Comparison of ENCODE assay signal across 19 mouse cellular contexts in the genomic region with DNA sequence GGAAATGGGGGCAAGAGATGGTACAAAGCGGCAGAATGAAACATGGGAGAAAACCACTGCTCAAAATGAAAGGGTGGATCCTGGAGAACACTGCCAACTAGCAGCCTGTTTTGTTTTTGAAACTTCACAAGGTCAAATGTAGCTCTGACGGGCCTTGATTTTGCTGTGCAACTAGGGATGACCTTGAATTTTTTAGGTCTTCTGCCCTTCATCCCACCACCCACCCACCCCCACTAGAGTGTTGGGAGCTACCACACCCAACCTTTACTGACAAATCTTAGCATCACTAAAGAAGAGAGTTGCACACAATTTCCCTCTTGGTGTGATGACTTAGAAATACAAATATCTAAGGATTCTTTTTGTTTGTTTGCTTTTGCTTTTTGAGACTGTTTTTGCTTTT. TPM values are rescaled to one million over a fixed set of nuclear protein-coding genes. Genes with fewer than 3 reads are reported as not detected.
A peak's percentile ranks its signal among the peaks of the same experiment; 100 is the strongest.
DNase-seq lines count a peak whose midpoint lies in the region; ATAC-seq and TF ChIP-seq lines count a peak whose summit lies in the region.
"Had no signal": no experiment of that assay in that cellular context is flagged by ENCODE, and none has a peak within 500 bp of the region (broad histone marks: within the 10 kb centered on the region; RNA-seq: fewer than 3 reads in every experiment).

No protein-coding gene starts in this region.

- TF ChIP-seq POLR2A in ES-Bruce4 (IDR thresholded peaks at IDR 0.05; ENCODE audit: insufficient read depth, low read length), result no peak

- no peak overlapping the region for H3K9ac ChIP-seq in ES-Bruce4 (ENCODE audit: low read depth, poor library complexity, severe bottlenecking)
- H3K9ac ChIP-seq in ES-E14 (ENCODE audit: insufficient read depth, low read depth, low read length, poor library complexity, severe bottlenecking), result no peak overlapping the region
- H3K9ac ChIP-seq: embryonic facial prominence, embryonic 12.5 days; forebrain, embryonic 15.5 days; forebrain, postnatal 0 days had no signal

- no peak for DNase-seq in ES-E14 (ENCODE audit: low read depth, low spot score)
- peak; percentile 80 for DNase-seq in ZHBTc4 (ENCODE audit: low read depth, low spot score)
- DNase-seq in adrenal gland, postnatal 14 days, result no peak
- DNase-seq in frontal cortex, postnatal 10 days (ENCODE audit: low spot score in 2 of 2), result no peak
- DNase-seq: adrenal gland, adult 2 months; adrenal gland, postnatal 10 days; adrenal gland, postnatal 36 days; cerebellum, adult 11-12 months; cerebellum, adult 2 months; cerebellum, adult 9-10 months; cerebellum, postnatal 10 days; cerebellum, postnatal 25 days; forebrain, postnatal 0 days had no signal

- H3K4me1 ChIP-seq in E14TG2a.4 (replicated peaks; ENCODE audit: low read depth, low read length) (peaks cover 49% of the 10 kb centered on the region), ES-Bruce4 (ENCODE audit: control insufficient read depth, insufficient read depth, low read length) (no peaks in the 10 kb centered on the region), ES-E14 (ENCODE audit: control insufficient read depth in 2 of 2, insufficient read depth in 2 of 2, low read length in 2 of 2, poor library complexity in 1 of 2) (peaks cover 0 to 2% of the 10 kb centered on the region in 2 experiments; a peak in 2 of 4 replicates)
- H3K4me1 ChIP-seq: embryonic facial prominence, embryonic 12.5 days had no signal

- no peaks in the 10 kb centered on the region for H3K9me3 ChIP-seq in E14TG2a.4 (ENCODE audit: low read length)
- no peaks in the 10 kb centered on the region for H3K9me3 ChIP-seq in ES-Bruce4 (replicated peaks; ENCODE audit: control insufficient read depth, insufficient read depth, low read length, poor library complexity, severe bottlenecking)
- no peaks in the 10 kb centered on the region for H3K9me3 ChIP-seq in ES-E14 (ENCODE audit: control insufficient read depth, insufficient read depth, low read depth, low read length)
- H3K9me3 ChIP-seq: embryonic facial prominence, embryonic 10.5 days; embryonic facial prominence, embryonic 12.5 days; forebrain, embryonic 15.5 days had no signal

- TF ChIP-seq CTCF in E14TG2a.4 (conservative IDR thresholded peaks at IDR 0.05; ENCODE audit: low read length) (no peak), ES-Bruce4 (IDR thresholded peaks at IDR 0.05; ENCODE audit: low read depth, low read length) (no peak)

- ATAC-seq in megakaryocyte, adult 5-6 weeks (ENCODE audit: poor library complexity, severe bottlenecking), result no peak
- ATAC-seq: forebrain, embryonic 15.5 days; forebrain, postnatal 0 days had no signal

- TF ChIP-seq EP300 in ES-Bruce4 (IDR thresholded peaks at IDR 0.05; ENCODE audit: insufficient read depth, low read depth, low read length), result 0 out of 2 replicates have a peak, but pooled peaks have one; percentile 39

- in situ Hi-C loops in ES-E14 (cut with MboI; ENCODE audit: low sequenced_read_pairs in 2 of 2, unreplicated experiment in 2 of 2), result no loop called here

- H3K36me3 ChIP-seq in E14TG2a.4 (ENCODE audit: insufficient read depth, low read length), result peaks cover 7% of the 10 kb centered on the region
- H3K36me3 ChIP-seq in ES-Bruce4 (ENCODE audit: control insufficient read depth, insufficient read depth, low read length, poor library complexity, severe bottlenecking), result no peaks in the 10 kb centered on the region
- peaks cover 2% of the 10 kb centered on the region; the same call in 1 of the 2 replicates for H3K36me3 ChIP-seq in ES-E14 (ENCODE audit: control insufficient read depth, insufficient read depth, low read length, poor library complexity, severe bottlenecking)
- H3K36me3 ChIP-seq: embryonic facial prominence, embryonic 12.5 days; forebrain, embryonic 15.5 days had no signal

- H3K27ac ChIP-seq in ES-Bruce4 (ENCODE audit: insufficient read depth, low read length) (peak overlapping the region; percentile 87), ES-E14 (ENCODE audit: insufficient read depth, low read depth, low read length, poor library complexity, severe bottlenecking) (peak overlapping the region; percentile 17; the same call in 1 of the 2 replicates)
- H3K27ac ChIP-seq: embryonic facial prominence, embryonic 10.5 days; embryonic facial prominence, embryonic 12.5 days; forebrain, embryonic 15.5 days had no signal

- 0 out of 2 replicates have a peak overlapping the region, but pooled peaks have one; percentile 5 for H3K4me3 ChIP-seq in E14TG2a.4 (replicated peaks; ENCODE audit: low read length)
- no peak overlapping the region for H3K4me3 ChIP-seq in ES-Bruce4 (ENCODE audit: low read depth, low read length)
- no peak overlapping the region for H3K4me3 ChIP-seq in ES-E14 (ENCODE audit: insufficient read depth in 1 of 2, low read depth in 1 of 2, low read length in 2 of 2, poor library complexity in 1 of 2, severe bottlenecking in 1 of 2)
- H3K4me3 ChIP-seq: embryonic facial prominence, embryonic 10.5 days; embryonic facial prominence, embryonic 12.5 days; forebrain, embryonic 15.5 days had no signal

- H3K27me3 ChIP-seq in E14TG2a.4 (ENCODE audit: insufficient read depth, low read length), result no peaks in the 10 kb centered on the region
- no peaks in the 10 kb centered on the region for H3K27me3 ChIP-seq in ES-Bruce4 (ENCODE audit: control insufficient read depth, insufficient read depth, low read length, poor library complexity, severe bottlenecking)
- H3K27me3 ChIP-seq: embryonic facial prominence, embryonic 12.5 days; forebrain, embryonic 15.5 days had no signal

TF ChIP-seq in ES-E14, 5 proteins besides CTCF, POLR2A, EP300 and RAD21:
- TF ChIP-seq HCFC1 (IDR thresholded peaks at IDR 0.05; ENCODE audit: borderline replicate concordance, insufficient read depth, low read length) (no peak), CHD2 (IDR thresholded peaks at IDR 0.05; ENCODE audit: low read depth, low read length) (no peak), ZC3H11A (IDR thresholded peaks at IDR 0.05; ENCODE audit: borderline replicate concordance, low read depth, low read length) (no peak), MAFK (IDR thresholded peaks at IDR 0.05; ENCODE audit: insufficient read depth, low read depth, low read length) (no peak), ZNF384 (IDR thresholded peaks at IDR 0.05; ENCODE audit: low read depth, low read length) (no peak)

RNA-seq across cellular contexts. Expression of gene Rpap1, which starts 2.7 kb away (rescaled TPM):
- 42.6 and 43.3 TPM in 2 replicates for polyA plus RNA-seq in ES-Bruce4 (2011; ENCODE audit: insufficient read depth, insufficient read length, low read depth, missing spikeins)
- total RNA-seq in ES-E14 (2012; rRNA removed), result 46.6 and 81.9 TPM in 2 replicates
- total RNA-seq in megakaryocyte, adult 5-6 weeks (2015), result 2.9 and 3.9 TPM in 2 replicates
- total RNA-seq in megakaryocyte, adult 5-6 weeks (2017), result 5.0 and 6.4 TPM in 2 replicates
- total RNA-seq in adrenal gland, postnatal 14 days (2021), result 14.8 and 18.9 TPM in 2 replicates

RNA-seq across cellular contexts. Expression of gene Tyro3, which starts 7.5 kb away (rescaled TPM):
- polyA plus RNA-seq in ES-Bruce4 (2011; ENCODE audit: insufficient read depth, insufficient read length, low read depth, missing spikeins), result 38.4 and 45.2 TPM in 2 replicates
- total RNA-seq in ES-E14 (2012; rRNA removed), result 66.2 and 127 TPM in 2 replicates
- total RNA-seq in megakaryocyte, adult 5-6 weeks (2015), result not detected in 2 replicates
- total RNA-seq in megakaryocyte, adult 5-6 weeks (2017), result 0.33 TPM in 1 of 2 replicates, not detected in the other
- 6.0 and 7.7 TPM in 2 replicates for total RNA-seq in adrenal gland, postnatal 14 days (2021)

RNA-seq across cellular contexts. Expression of gene Ltk, which starts 29.8 kb away (rescaled TPM):
- polyA plus RNA-seq in ES-Bruce4 (2011; ENCODE audit: insufficient read depth, insufficient read length, low read depth, missing spikeins), result 1.1 and 1.6 TPM in 2 replicates
- 0.85 and 2.8 TPM in 2 replicates for total RNA-seq in ES-E14 (2012; rRNA removed)
- not detected in 2 replicates for total RNA-seq in megakaryocyte, adult 5-6 weeks (2015)
- not detected in 2 replicates for total RNA-seq in megakaryocyte, adult 5-6 weeks (2017)
- 0.86 and 1.1 TPM in 2 replicates for total RNA-seq in adrenal gland, postnatal 14 days (2021)
- polyA plus RNA-seq: embryonic facial prominence, embryonic 10.5 days; embryonic facial prominence, embryonic 12.5 days had no signal

RNA-seq across cellular contexts. Expression of gene Itpka, which starts 47.9 kb away (rescaled TPM):
- polyA plus RNA-seq in ES-Bruce4 (2011; ENCODE audit: insufficient read depth, insufficient read length, low read depth, missing spikeins), result 1.6 and 1.7 TPM in 2 replicates
- total RNA-seq in ES-E14 (2012; rRNA removed), result 9.2 and 16.4 TPM in 2 replicates
- total RNA-seq in megakaryocyte, adult 5-6 weeks (2015), result 0.07 and 0.23 TPM in 2 replicates
- 0.37 and 1.0 TPM in 2 replicates for total RNA-seq in megakaryocyte, adult 5-6 weeks (2017)
- total RNA-seq in adrenal gland, postnatal 14 days (2021), result 10.2 and 11.2 TPM in 2 replicates
